Mouse (Mus musculus) adipocyte (in vitro differentiated cells): ENCODE measurements around the gene Hoxb4.
A peak's percentile ranks its signal among the peaks of the same experiment; 100 is the strongest.

ENCODE experiments used
- DNase-seq: peaks from one replicate; pipeline ENCODE4 v3.0.0-alpha.2; 2016; ENCODE audit warnings: low spot score

Gene Hoxb4

GRCm38 (mm10) chr11:96298895-96299667 lies 19.0 kb upstream of the Hoxb4 start:
- DNase-seq: no peak

GRCm38 (mm10) chr11:96299781-96300180 lies 18.3 kb upstream of the Hoxb4 start:
- DNase-seq: no peak

- DNase-seq: no peak
These were observed 17.6 kb upstream of the Hoxb4 start for GRCm38 (mm10) chr11:96300354-96301063.

- DNase-seq: no peak
These were observed 17.0 kb upstream of the Hoxb4 start for GRCm38 (mm10) chr11:96301064-96301431.

- peak; percentile 76 for DNase-seq
These were observed 16.2 kb upstream of the Hoxb4 start for GRCm38 (mm10) chr11:96301837-96302236.

- DNase-seq: no peak
These were observed 15.5 kb upstream of the Hoxb4 start for GRCm38 (mm10) chr11:96302381-96303150.

- no peak for DNase-seq
These were observed 14.6 kb upstream of the Hoxb4 start, which contains the start of gene Hoxb5 for GRCm38 (mm10) chr11:96303151-96304099. Hoxb5 (plus strand) TSS chr11:96303336.

- no peak for DNase-seq
These were observed 13.5 kb upstream of the Hoxb4 start for GRCm38 (mm10) chr11:96304381-96305195.

GRCm38 (mm10) chr11:96305505-96306182 lies 12.4 kb upstream of the Hoxb4 start:
- DNase-seq: no peak

GRCm38 (mm10) chr11:96306183-96306907 lies 11.7 kb upstream of the Hoxb4 start:
- no peak for DNase-seq

GRCm38 (mm10) chr11:96306908-96307269 lies 11.2 kb upstream of the Hoxb4 start:
- DNase-seq: no peak

GRCm38 (mm10) chr11:96308763-96309162 lies 9.3 kb upstream of the Hoxb4 start:
- no peak for DNase-seq

- DNase-seq: no peak
These were observed 8.8 kb upstream of the Hoxb4 start for GRCm38 (mm10) chr11:96309288-96309687.

- DNase-seq: no peak
These were observed 7.7 kb upstream of the Hoxb4 start for GRCm38 (mm10) chr11:96310183-96310938.

- DNase-seq: no peak
These were observed 7.0 kb upstream of the Hoxb4 start for GRCm38 (mm10) chr11:96311097-96311496.

GRCm38 (mm10) chr11:96311520-96312417 lies 6.3 kb upstream of the Hoxb4 start:
- DNase-seq: no peak

GRCm38 (mm10) chr11:96313134-96313533 lies 4.9 kb upstream of the Hoxb4 start:
- DNase-seq: no peak
